Mouse (Mus musculus) heart, adult 18-20 months (tissue): ENCODE measurements around the gene Pah. TPM values are rescaled to one million over a fixed set of nuclear protein-coding genes. Genes with fewer than 3 reads are reported as not detected.

Experiments used
- total RNA-seq, 2 experiments: library from RNA; stranded (reverse); gene quantifications; 2 replicates each; pipeline ENCODE4 v1.2.3; 2021

The Pah gene
- total RNA-seq, 2 experiments from 2014 or later = 39.7 to 47.2 TPM

Other genes starting within 250 kb of the Pah start
- gene Ascl1, start 28.1 kb upstream of the Pah start, total RNA-seq = not detected